Mouse (Mus musculus): ENCODE measurements around the gene Ankrd11.

Ankrd11 gene

GRCm38 (mm10) chr8:122962046-122962445 is 80.0 kb downstream of the Ankrd11 start:
- no peak for DNase-seq (ENCODE audit: low spot score in 2 of 2)

GRCm38 (mm10) chr8:122961458-122961857 is 80.6 kb downstream of the Ankrd11 start:
- DNase-seq (ENCODE audit: low spot score in 2 of 2) = no peak

GRCm38 (mm10) chr8:122960932-122961331 is 81.1 kb downstream of the Ankrd11 start:
- DNase-seq (ENCODE audit: low spot score in 2 of 2) = no peak

GRCm38 (mm10) chr8:122960323-122960722 is 81.8 kb downstream of the Ankrd11 start:
- DNase-seq (ENCODE audit: low spot score in 2 of 2) = no peak

GRCm38 (mm10) chr8:122955997-122956396 is 86.1 kb downstream of the Ankrd11 start:
- DNase-seq (ENCODE audit: low spot score in 2 of 2) = no peak

- DNase-seq (ENCODE audit: low spot score in 2 of 2) = no peak
Measured at GRCm38 (mm10) chr8:122955195-122955594, 86.9 kb downstream of the Ankrd11 start.

- DNase-seq (ENCODE audit: low spot score in 2 of 2) = no peak
Measured at GRCm38 (mm10) chr8:122954090-122954799, 87.8 kb downstream of the Ankrd11 start.

GRCm38 (mm10) chr8:122953028-122953427 is 89.0 kb downstream of the Ankrd11 start:
- no peak for DNase-seq (ENCODE audit: low spot score in 2 of 2)

GRCm38 (mm10) chr8:122951456-122951855 is 90.6 kb downstream of the Ankrd11 start:
- DNase-seq (ENCODE audit: low spot score in 2 of 2) = no peak

- DNase-seq (ENCODE audit: low spot score in 2 of 2) = no peak
Measured at GRCm38 (mm10) chr8:122949701-122950100, 92.4 kb downstream of the Ankrd11 start.

GRCm38 (mm10) chr8:122945775-122946174 is 96.3 kb downstream of the Ankrd11 start:
- DNase-seq (ENCODE audit: low spot score in 2 of 2) = no peak

- no peak for DNase-seq (ENCODE audit: low spot score in 2 of 2)
Measured at GRCm38 (mm10) chr8:122942803-122943713, 99.0 kb downstream of the Ankrd11 start.

GRCm38 (mm10) chr8:122938591-122938990 is 103.5 kb downstream of the Ankrd11 start:
- DNase-seq (ENCODE audit: low spot score in 2 of 2) = no peak

GRCm38 (mm10) chr8:122938170-122938569 is 103.9 kb downstream of the Ankrd11 start:
- no peak for DNase-seq (ENCODE audit: low spot score in 2 of 2)

- DNase-seq (ENCODE audit: low spot score in 2 of 2) = no peak
Measured at GRCm38 (mm10) chr8:122937545-122938053, 104.5 kb downstream of the Ankrd11 start.

GRCm38 (mm10) chr8:122935912-122936311 is 106.2 kb downstream of the Ankrd11 start:
- DNase-seq (ENCODE audit: low spot score in 2 of 2) = no peak

- no peak for DNase-seq (ENCODE audit: low spot score in 2 of 2)
Measured at GRCm38 (mm10) chr8:122935118-122935517, 107.0 kb downstream of the Ankrd11 start.

- DNase-seq (ENCODE audit: low spot score in 2 of 2) = no peak
Measured at GRCm38 (mm10) chr8:122933973-122934372, 108.1 kb downstream of the Ankrd11 start.

- DNase-seq (ENCODE audit: low spot score in 2 of 2) = no peak
Measured at GRCm38 (mm10) chr8:122932561-122932959, 109.5 kb downstream of the Ankrd11 start.

- peak; percentile 41 to 53 for DNase-seq (ENCODE audit: low spot score in 2 of 2)
Measured at GRCm38 (mm10) chr8:122931834-122932560, 110.1 kb downstream of the Ankrd11 start.

GRCm38 (mm10) chr8:122928631-122929224 is 113.3 kb downstream of the Ankrd11 start:
- no peak for DNase-seq (ENCODE audit: low spot score in 2 of 2)
